Mouse (Mus musculus) megakaryocyte, embryonic 14.5 days (primary cell): ENCODE measurements at regions not wholly inside any gene's neighbourhood (a gene's known extent, or its start where the extent isn't known, plus 50 kb on each side); places are given as distances from the start of the nearest gene placed in this dataset.

Source experiments
- FLI1 ChIP-seq: IDR thresholded peaks from 2 replicates; pipeline ENCODE4 v1.6.1; 2012; ENCODE audit warnings: low read length, inconsistent platforms, mixed read lengths
- GATA1 ChIP-seq: IDR thresholded peaks from 3 replicates; pipeline ENCODE4 v1.6.1; 2012; ENCODE audit warnings: mixed read lengths, low read length, inconsistent platforms, borderline replicate concordance

GRCm38 (mm10) chr1:73856811-73857210, 267.4 kb downstream of the Tns1 start:
- TF ChIP-seq GATA1 (no peak), FLI1 (no peak)
